Mouse (Mus musculus) forebrain, embryonic 11.5 days (tissue): ENCODE measurements around the gene Cd68. TPM values are rescaled to one million over a fixed set of nuclear protein-coding genes. Genes with fewer than 3 reads are reported as not detected.

Experiments used
- ATAC-seq: fragments of 200-750 bp; cut with Nextera tagmentation; replicated peaks from 2 replicates; pipeline ENCODE4 v1.8.0; 2017; ENCODE audit warnings: moderate TSS enrichment; ENCODE audit not compliant: low FRiP score
- DNase-seq: peaks from one replicate; pipeline ENCODE4 v3.0.0-alpha.2; 2017; ENCODE audit warnings: low spot score
- H3K27ac ChIP-seq: fragments of 300-500 bp; sonication (generic); 2 replicates; pipeline ENCODE4 v1.5.1; 2014; ENCODE audit warnings: low read depth, low read length
- H3K27me3 ChIP-seq: fragments of 300-500 bp; sonication (generic); 2 replicates; pipeline ENCODE4 v1.6.1; 2014; ENCODE audit warnings: mild to moderate bottlenecking, low read length, mixed read lengths; ENCODE audit not compliant: control insufficient read depth, insufficient read depth
- H3K36me3 ChIP-seq: fragments of 300-500 bp; sonication (generic); 2 replicates; pipeline ENCODE4 v1.6.1; 2014; ENCODE audit warnings: mild to moderate bottlenecking, low read length, moderate library complexity, mixed read lengths; ENCODE audit not compliant: control insufficient read depth, insufficient read depth
- H3K4me1 ChIP-seq: fragments of 300-500 bp; sonication (generic); replicated peaks from 2 replicates; pipeline ENCODE4 v1.6.1; 2014; ENCODE audit warnings: low read length, mixed read lengths; ENCODE audit not compliant: control insufficient read depth, insufficient read depth
- H3K4me2 ChIP-seq: fragments of 300-500 bp; sonication (generic); 2 replicates; pipeline ENCODE4 v1.6.1; 2014; ENCODE audit warnings: low read depth, mild to moderate bottlenecking, low read length, moderate library complexity, mixed read lengths; ENCODE audit not compliant: severe bottlenecking
- H3K4me3 ChIP-seq: fragments of 300-500 bp; sonication (generic); 2 replicates; pipeline ENCODE4 v1.5.1; 2014; ENCODE audit warnings: low read depth, low read length
- H3K9ac ChIP-seq: fragments of 300-500 bp; sonication (generic); 2 replicates; pipeline ENCODE4 v1.6.1; 2014; ENCODE audit warnings: low read length
- H3K9me3 ChIP-seq: fragments of 300-500 bp; sonication (generic); 2 replicates; pipeline ENCODE4 v1.6.1; 2016; ENCODE audit warnings: low read length, mixed read lengths; ENCODE audit not compliant: control insufficient read depth
- WGBS: fragments of 180-500 bp; shearing (Covaris S2); extraction: QIAGEN DNeasy Blood & Tissue Kit; methylation state at CpG from one replicate; pipeline ENCODE4 v1.1.7; 2014; 5-methylcytosine and 5-hydroxymethylcytosine counted together
- polyA plus RNA-seq: library from polyadenylated mRNA; unstranded; fragments of >200 nt; fragmentation: Nextera tagmentation; extraction: Ambion mirVana; gene quantifications from 2 replicates; pipeline ENCODE4 v1.2.1, GENCODE M21; 2014

The Cd68 gene
- polyA plus RNA-seq, 1 experiment from 2014 or later, result 6.3 TPM

DNA sequence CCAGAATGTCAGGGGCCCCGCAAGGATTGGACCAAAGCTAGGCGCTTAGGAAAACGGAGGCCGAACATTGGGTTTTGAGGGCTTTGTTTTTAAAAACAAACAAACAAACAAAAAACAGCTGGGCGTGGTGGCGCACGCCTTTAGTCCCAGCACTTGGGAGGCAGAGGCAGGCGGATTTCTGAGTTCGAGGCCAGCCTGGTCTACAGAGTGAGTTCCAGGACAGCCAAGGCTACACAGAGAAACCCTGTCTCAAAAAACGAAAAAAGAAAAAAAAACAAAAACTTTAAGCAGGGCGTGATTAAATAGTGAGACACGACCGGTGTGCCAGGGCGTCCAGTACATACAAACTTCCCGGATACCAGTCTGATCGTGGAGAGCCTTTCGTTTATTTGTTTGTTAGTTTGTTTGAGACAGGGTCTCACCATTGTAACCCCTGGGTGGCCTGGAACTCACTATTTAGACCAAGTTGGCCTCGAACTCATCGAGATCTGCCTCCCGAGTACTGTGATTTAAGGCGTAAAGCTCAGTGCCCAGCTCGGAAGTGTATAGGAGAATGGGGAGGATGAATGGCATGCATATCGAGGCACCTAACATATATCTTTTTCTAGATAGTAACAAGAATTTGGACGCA, 16.4 kb upstream of the Cd68 start:
- Histone ChIP-seq H3K27ac (peak overlapping the region; percentile 92), H3K4me1 (peaks cover 12% of the 10 kb centered on the region; the same call in 1 of the 2 replicates), H3K9ac (peak overlapping the region; percentile 83), H3K9me3 (no peaks in the 10 kb centered on the region), H3K36me3 (peaks cover 2% of the 10 kb centered on the region; the same call in 1 of the 2 replicates), H3K27me3 (no peaks in the 10 kb centered on the region), H3K4me2 (peak overlapping the region; percentile 94), H3K4me3 (peak overlapping the region; percentile 85)
- DNase-seq (no peak), ATAC-seq (0 out of 2 replicates have a peak, but pooled peaks have one; percentile 38)
- WGBS, result 30% methylated on average over 24 of the region's 24 CpGs

DNA sequence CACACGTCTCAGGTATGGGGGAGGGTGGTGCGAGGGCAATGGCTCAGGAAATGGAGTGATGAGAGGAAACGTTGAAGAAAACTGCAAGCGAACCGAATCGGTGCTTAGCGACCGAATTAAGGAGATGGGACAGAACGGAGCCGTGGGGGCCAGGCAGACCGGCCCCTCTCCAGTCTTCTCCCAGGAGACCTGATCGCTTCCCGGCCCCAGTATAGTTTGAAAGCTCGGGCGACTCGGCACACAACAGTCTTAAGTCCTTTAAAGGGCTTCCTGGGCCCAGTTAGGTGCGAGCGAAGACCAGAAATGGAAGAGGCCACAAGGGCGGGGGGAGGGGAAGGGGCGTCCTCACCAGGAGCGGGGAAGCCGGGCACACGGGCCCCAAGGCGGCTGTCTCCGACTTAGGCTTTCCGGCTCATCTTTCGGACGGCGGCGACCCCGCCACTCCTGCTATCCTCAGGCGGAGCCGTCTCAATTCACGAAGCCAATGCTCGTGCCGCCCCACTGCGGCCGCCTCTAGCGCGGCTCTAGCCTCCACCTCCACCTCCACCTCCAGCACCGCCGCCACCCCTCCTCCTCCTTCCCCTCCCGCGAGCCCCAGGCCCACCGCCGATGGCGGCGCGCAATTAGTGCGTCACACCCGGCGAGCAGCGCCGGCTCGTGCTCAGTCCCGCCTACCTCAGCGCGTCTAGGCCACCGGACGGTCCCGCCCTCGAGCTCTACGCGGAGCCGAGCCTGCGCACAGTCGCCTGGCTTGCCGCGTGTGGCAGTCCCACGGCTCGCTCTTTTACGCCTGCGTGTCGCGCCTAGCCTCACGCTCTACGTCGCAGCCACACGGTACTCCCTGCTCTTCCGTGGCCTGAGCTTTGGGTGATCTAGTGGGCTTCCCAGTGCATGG, 15.6 kb upstream of the Cd68 start, which contains the start of gene Senp3:
Senp3 (minus strand) TSS at position 771 of the 895 bp plus-strand sequence.
- Histone ChIP-seq H3K4me2 (peak within 1 kb of the TSS; percentile 94), H3K4me3 (peak within 1 kb of the TSS; percentile 85), H3K27me3 (no peaks in the 10 kb centered on the region), H3K36me3 (peaks cover 2% of the 10 kb centered on the region; the same call in 1 of the 2 replicates), H3K9me3 (no peaks in the 10 kb centered on the region), H3K4me1 (peaks cover 12% of the 10 kb centered on the region; the same call in 1 of the 2 replicates), H3K27ac (peak within 1 kb of the TSS; percentile 92), H3K9ac (peak within 1 kb of the TSS; percentile 83)
- ATAC-seq (peak; percentile 95), DNase-seq (peak; percentile 99)
- WGBS, result 1% methylated on average over 73 of the region's 80 CpGs

DNA sequence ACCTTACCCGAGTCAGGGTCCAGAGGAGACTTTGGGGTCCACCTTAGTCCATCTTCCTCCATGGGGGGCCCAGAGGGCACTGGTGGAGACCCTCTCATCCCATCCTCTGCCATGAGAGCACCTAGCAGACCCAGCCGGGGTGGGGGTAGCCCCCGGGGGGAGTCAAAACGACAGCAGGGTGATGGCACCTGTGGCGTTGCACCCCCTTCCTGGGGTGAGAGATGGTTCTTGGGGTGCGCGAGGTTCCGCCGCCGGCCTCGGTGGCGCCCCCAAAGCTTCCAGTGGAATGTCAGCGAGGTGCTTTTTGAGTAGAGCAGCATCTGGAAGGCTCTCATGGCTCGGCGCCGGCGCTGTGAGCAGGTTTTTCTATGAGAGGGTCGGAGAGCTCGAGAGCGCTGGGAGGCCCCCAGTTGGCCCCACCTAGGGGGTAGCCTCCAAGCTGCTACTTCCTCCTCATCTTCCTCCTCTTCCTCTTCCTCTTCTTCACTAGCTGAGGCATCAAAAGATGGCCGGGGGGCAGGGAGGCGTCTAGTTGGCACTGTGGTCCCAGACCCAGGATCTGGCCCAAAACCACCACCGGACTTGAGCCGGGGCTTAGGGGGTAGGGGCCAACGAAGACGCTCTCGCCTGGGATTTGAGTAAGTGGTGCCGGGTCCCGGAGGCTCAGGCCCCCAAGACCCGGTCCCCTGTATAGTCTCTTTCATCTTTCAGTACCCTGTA, 14.3 kb upstream of the Cd68 start:
- Histone ChIP-seq H3K4me1 (peaks cover 12% of the 10 kb centered on the region; the same call in 1 of the 2 replicates), H3K9ac (peak overlapping the region; percentile 83), H3K4me2 (peak overlapping the region; percentile 94; the same call in 1 of the 2 replicates), H3K36me3 (peaks cover 2% of the 10 kb centered on the region; the same call in 1 of the 2 replicates), H3K9me3 (no peaks in the 10 kb centered on the region), H3K27ac (no peak overlapping the region), H3K27me3 (no peaks in the 10 kb centered on the region), H3K4me3 (peak overlapping the region; percentile 85)
- ATAC-seq (no peak), DNase-seq (no peak)
- WGBS, result 93% methylated on average over 30 of the region's 30 CpGs

DNA sequence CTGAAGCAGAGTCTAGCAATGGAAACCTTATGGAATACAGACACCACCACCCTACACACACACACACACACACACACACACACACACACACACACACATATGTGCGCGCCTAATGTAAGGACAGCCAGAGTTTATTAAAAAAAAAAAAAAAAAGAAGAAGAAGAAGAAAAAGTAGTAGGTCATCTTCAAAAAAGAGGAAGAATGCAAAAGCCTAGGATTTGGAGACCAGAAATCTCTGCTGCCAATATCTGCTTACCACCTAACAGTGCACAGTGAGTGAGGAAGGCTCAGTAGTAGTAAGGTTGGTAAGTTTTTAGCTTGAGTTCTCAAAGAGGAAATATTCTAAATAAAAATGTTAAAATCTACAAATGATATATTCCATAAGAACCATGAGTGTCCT, 13.2 kb upstream of the Cd68 start:
- DNase-seq, result no peak
- peaks cover 10% of the 10 kb centered on the region; the same call in 1 of the 2 replicates for H3K4me1 ChIP-seq
- no peak overlapping the region for H3K4me3 ChIP-seq
- no peak overlapping the region for H3K4me2 ChIP-seq
- peaks cover 5% of the 10 kb centered on the region for H3K36me3 ChIP-seq
- no peaks in the 10 kb centered on the region for H3K9me3 ChIP-seq
- H3K27me3 ChIP-seq, result no peaks in the 10 kb centered on the region
- 100% methylated on average over 2 of the region's 2 CpGs for WGBS
- no peak for ATAC-seq
- no peak overlapping the region for H3K27ac ChIP-seq
- H3K9ac ChIP-seq, result no peak overlapping the region

DNA sequence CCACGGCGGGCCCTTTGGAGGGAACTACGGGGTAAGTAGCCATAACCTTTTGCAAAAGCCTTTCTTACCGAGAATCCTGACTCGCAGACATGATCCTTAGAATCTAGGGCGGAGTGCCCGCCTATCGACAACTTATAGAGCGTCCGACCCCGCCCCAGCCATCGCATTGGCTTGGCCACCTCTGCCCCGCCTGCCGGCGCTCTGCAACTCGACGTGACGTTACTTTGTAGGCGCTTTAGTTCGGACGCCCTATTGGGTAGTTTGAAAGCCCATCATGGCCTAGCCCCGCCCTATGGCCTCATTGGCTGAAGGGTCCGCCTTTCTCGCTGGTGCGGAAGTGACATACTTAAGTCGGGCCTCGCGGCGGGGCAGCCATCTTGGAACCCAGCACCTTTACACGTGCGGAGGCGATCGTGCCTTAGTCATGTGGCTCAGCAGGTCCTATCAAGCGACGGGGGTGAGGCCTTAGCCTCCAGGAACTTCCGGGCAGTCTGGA, 6.3 kb upstream of the Cd68 start, which contains the start of gene Eif4a1:
Eif4a1 (minus strand) TSS at position 213 of the 496 bp plus-strand sequence.
- H3K4me3 ChIP-seq, result peak within 1 kb of the TSS; percentile 100
- DNase-seq (peak; percentile 99), ATAC-seq (peak; percentile 97)
- no peaks in the 10 kb centered on the region for H3K27me3 ChIP-seq
- H3K36me3 ChIP-seq, result peaks cover 27% of the 10 kb centered on the region
- H3K4me1 ChIP-seq, result peaks cover 11% of the 10 kb centered on the region; the same call in 1 of the 2 replicates
- peak within 1 kb of the TSS; percentile 97 for H3K4me2 ChIP-seq
- H3K27ac ChIP-seq, result peak within 1 kb of the TSS; percentile 94
- peak within 1 kb of the TSS; percentile 100 for H3K9ac ChIP-seq
- WGBS, result 0% methylated on average over 36 of the region's 36 CpGs
- H3K9me3 ChIP-seq, result no peaks in the 10 kb centered on the region

DNA sequence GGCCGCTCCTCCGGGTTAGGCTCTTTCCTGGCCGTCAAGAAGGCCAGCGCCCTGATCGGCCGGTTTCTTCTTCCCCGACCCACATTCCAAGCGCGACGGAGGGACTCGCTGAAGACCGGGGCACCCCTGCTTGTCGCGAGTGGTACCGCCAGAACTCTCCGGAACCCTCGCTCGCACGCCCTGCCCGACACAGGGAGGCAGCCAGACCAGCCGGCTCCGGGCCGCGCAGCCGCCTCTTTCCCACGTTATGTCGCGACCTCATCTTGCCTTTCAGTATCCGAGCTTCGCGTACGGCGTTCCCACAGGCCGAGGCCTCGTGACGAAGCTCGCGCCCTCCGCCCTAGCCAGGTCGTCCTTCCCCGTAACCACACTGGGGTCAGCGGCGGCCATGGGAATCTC, 5.8 kb upstream of the Cd68 start:
- Histone ChIP-seq H3K27ac (peak overlapping the region; percentile 94), H3K27me3 (no peaks in the 10 kb centered on the region), H3K9me3 (no peaks in the 10 kb centered on the region), H3K36me3 (peaks cover 27% of the 10 kb centered on the region), H3K9ac (peak overlapping the region; percentile 100), H3K4me3 (peak overlapping the region; percentile 100), H3K4me1 (peaks cover 11% of the 10 kb centered on the region; the same call in 1 of the 2 replicates), H3K4me2 (peak overlapping the region; percentile 97)
- ATAC-seq (peak; percentile 5; the same call in 1 of the 2 replicates), DNase-seq (no peak)
- under 1% methylated on average over 43 of the region's 43 CpGs for WGBS

DNA sequence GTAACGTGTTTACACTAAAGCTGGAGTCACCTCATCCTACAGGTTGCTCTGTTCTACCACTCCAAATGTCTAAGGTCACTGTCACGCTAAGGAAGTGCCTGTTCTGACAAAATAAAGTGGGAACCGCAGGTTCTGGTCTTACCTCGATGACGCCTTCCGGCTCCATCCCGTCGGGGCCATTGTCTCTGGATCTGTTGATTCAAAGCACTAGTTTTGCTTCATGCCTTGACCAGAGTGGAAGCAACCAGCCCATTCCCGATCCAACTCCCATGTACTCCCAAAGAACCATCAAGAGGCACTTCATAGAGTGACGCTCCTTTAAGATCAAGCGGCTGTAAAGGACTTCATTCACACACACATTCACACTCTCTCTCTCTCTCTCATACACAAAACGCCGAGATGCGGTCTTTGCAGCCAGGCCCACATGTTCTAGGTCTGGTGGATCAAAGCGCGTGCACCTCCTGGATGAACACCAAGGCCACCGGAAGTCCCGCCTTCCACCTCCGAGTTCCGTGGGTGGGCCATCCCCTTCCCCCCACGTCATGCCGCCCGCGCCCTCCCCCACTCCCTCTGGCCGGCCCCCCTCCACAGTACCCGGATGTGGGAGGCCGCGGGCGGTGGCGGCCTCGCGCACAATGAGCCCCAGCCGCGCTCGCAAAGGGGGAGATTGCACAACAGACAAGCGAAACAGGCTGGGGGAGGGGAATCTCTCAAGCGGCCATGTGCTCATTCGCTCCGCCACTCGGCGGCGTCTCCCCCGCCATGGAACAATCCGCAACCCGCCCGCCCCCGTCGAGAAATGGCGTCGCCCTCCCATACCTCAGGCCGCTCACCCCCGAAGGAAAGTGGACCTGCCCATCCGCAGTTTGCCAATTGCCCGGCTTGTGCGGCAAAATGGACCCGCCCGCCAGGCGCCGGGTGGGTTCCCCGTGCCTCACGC, 5.1 kb upstream of the Cd68 start:
- Histone ChIP-seq H3K4me1 (peaks cover 11% of the 10 kb centered on the region; the same call in 1 of the 2 replicates), H3K27ac (peak overlapping the region; percentile 94), H3K9ac (peak overlapping the region; percentile 100), H3K9me3 (no peaks in the 10 kb centered on the region), H3K36me3 (peaks cover 33% of the 10 kb centered on the region), H3K4me2 (peak overlapping the region; percentile 97), H3K4me3 (peak overlapping the region; percentile 100), H3K27me3 (no peaks in the 10 kb centered on the region)
- peak; percentile 98 for DNase-seq
- WGBS, result under 1% methylated on average over 61 of the region's 61 CpGs
- peak; percentile 73 for ATAC-seq
